Mouse (Mus musculus) erythroblast, embryonic 14.5 days (primary cell): ENCODE measurements around the gene Wfikkn1.

Source experiments
- GATA1 ChIP-seq: IDR thresholded peaks from 2 replicates; pipeline ENCODE4 v1.6.1; 2012; ENCODE audit warnings: low read length, inconsistent platforms, mixed read lengths
- TAL1 ChIP-seq: IDR thresholded peaks from 3 replicates; pipeline ENCODE4 v1.6.1; 2012; ENCODE audit warnings: low read length, inconsistent platforms, mixed read lengths

DNA sequence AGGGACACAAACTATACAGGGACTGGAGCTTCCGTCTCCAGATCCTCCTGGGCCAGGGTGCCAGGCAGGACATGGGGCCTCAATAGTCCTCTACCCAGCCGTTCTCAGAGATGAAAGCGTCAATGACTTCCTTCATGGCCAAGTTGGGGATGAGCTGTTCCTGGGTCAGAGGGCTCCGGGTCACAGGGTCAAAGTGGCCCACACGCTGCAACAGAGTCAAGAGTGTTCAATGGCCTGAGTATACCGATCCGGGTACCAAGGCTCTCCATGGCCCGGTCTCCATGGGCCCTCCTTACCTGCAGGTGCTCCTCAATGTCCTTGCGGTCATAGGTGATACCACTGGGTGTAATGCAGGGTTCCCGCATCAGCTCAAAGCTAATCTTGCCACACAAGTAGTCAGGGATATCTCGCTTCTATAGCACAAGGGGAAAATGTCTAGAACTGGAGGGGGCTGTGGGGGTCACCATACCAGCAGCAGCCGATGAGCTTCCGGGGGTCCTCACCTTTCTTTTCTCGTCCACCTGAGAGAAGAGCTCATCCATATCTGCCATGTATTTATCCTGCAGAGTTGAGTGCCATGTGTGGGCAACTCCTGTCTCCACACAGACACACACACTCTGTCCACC, 49.7 kb downstream of the Wfikkn1 start:
- no peak for TF ChIP-seq GATA1
- TF ChIP-seq TAL1 = no peak
